Mouse (Mus musculus) lung, embryonic 14.5 days (tissue): ENCODE data around the gene Nav3. TPM values are rescaled to one million over a fixed set of nuclear protein-coding genes. Genes with fewer than 3 reads are reported as not detected.
A peak's percentile ranks its signal among the peaks of the same experiment; 100 is the strongest.

Experiments
- ATAC-seq: fragments of 200-750 bp; cut with Nextera tagmentation; 2 replicates; pipeline ENCODE4 v1.8.0; 2017; ENCODE audit warnings: mild to moderate bottlenecking, moderate TSS enrichment, moderate library complexity; ENCODE audit not compliant: insufficient read depth
- DNase-seq: peaks from one replicate; pipeline ENCODE4 v3.0.0-alpha.2; 2015
- H3K27ac ChIP-seq: fragments of 300-500 bp; sonication (generic); 2 replicates; pipeline ENCODE4 v1.5.1; 2014; ENCODE audit warnings: low read depth, mild to moderate bottlenecking, moderate library complexity
- H3K27me3 ChIP-seq: fragments of 300-500 bp; sonication (generic); 2 replicates; pipeline ENCODE4 v1.6.1; 2014; ENCODE audit warnings: low read length, control low read depth; ENCODE audit not compliant: insufficient read depth
- H3K36me3 ChIP-seq: fragments of 300-500 bp; sonication (generic); 2 replicates; pipeline ENCODE4 v1.6.1; 2014; ENCODE audit warnings: control low read depth; ENCODE audit not compliant: insufficient read depth
- H3K4me1 ChIP-seq: fragments of 300-500 bp; sonication (generic); 2 replicates; pipeline ENCODE4 v1.6.1; 2014; ENCODE audit warnings: antibody characterized with exemption, control low read depth; ENCODE audit not compliant: insufficient read depth
- H3K4me2 ChIP-seq: fragments of 300-500 bp; sonication (generic); 2 replicates; pipeline ENCODE4 v1.6.1; 2014; ENCODE audit warnings: mild to moderate bottlenecking
- H3K4me3 ChIP-seq: fragments of 300-500 bp; sonication (generic); 2 replicates; pipeline ENCODE4 v1.5.1; 2014; ENCODE audit warnings: low read depth, low read length
- H3K9ac ChIP-seq: fragments of 300-500 bp; sonication (generic); 2 replicates; pipeline ENCODE4 v1.6.1; 2014
- H3K9me3 ChIP-seq: fragments of 300-500 bp; sonication (generic); 2 replicates; pipeline ENCODE4 v1.6.1; 2016; ENCODE audit warnings: low read depth, low read length, control low read depth
- CTCF ChIP-seq: IDR thresholded peaks from 2 replicates; pipeline ENCODE4 v1.5.1; 2016; ENCODE audit warnings: antibody characterized with exemption, low read depth
- WGBS: fragments of 180-500 bp; shearing (Covaris S2); extraction: QIAGEN DNeasy Blood & Tissue Kit; methylation state at CpG from one replicate; pipeline ENCODE4 v1.1.7; 2014; 5-methylcytosine and 5-hydroxymethylcytosine counted together
- polyA plus RNA-seq: library from polyadenylated mRNA; unstranded; fragments of >200 nt; fragmentation: Nextera tagmentation; extraction: Ambion mirVana; gene quantifications from 2 replicates; pipeline ENCODE4 v1.2.1, GENCODE M21; 2014

Nav3 gene
- polyA plus RNA-seq, 1 experiment from 2014 or later = 3.7 TPM

- Histone ChIP-seq H3K36me3 (no peaks in the 10 kb centered on the region), H3K4me3 (no peak overlapping the region), H3K9me3 (no peaks in the 10 kb centered on the region), H3K4me2 (no peak overlapping the region), H3K4me1 (no peaks in the 10 kb centered on the region), H3K9ac (no peak overlapping the region), H3K27me3 (no peaks in the 10 kb centered on the region), H3K27ac (no peak overlapping the region)
- 70% methylated on average over 4 of the region's 4 CpGs for WGBS
- TF ChIP-seq CTCF = no peak
- ATAC-seq = no peak
- no peak for DNase-seq
These were observed 481.8 kb downstream of the Nav3 start for GRCm38 (mm10) chr10:109974177-109974576.

GRCm38 (mm10) chr10:109973483-109973882, 482.5 kb downstream of the Nav3 start:
- no peak overlapping the region for H3K9ac ChIP-seq
- H3K36me3 ChIP-seq = no peaks in the 10 kb centered on the region
- no peaks in the 10 kb centered on the region for H3K4me1 ChIP-seq
- H3K27ac ChIP-seq = no peak overlapping the region
- ATAC-seq = no peak
- TF ChIP-seq CTCF = no peak
- no peak for DNase-seq
- H3K4me2 ChIP-seq = no peak overlapping the region
- no peaks in the 10 kb centered on the region for H3K9me3 ChIP-seq
- 48% methylated on average over 3 of the region's 3 CpGs for WGBS
- H3K27me3 ChIP-seq = no peaks in the 10 kb centered on the region
- H3K4me3 ChIP-seq = no peak overlapping the region

- no peak overlapping the region for H3K9ac ChIP-seq
- H3K4me3 ChIP-seq = no peak overlapping the region
- H3K4me2 ChIP-seq = no peak overlapping the region
- peak; percentile 18 for DNase-seq
- no peak overlapping the region for H3K27ac ChIP-seq
- no peaks in the 10 kb centered on the region for H3K27me3 ChIP-seq
- no peaks in the 10 kb centered on the region for H3K9me3 ChIP-seq
- WGBS = 56% methylated on average over 3 of the region's 3 CpGs
- no peaks in the 10 kb centered on the region for H3K36me3 ChIP-seq
- TF ChIP-seq CTCF = no peak
- H3K4me1 ChIP-seq = no peaks in the 10 kb centered on the region
- peak; percentile 47; the same call in 1 of the 2 replicates for ATAC-seq
These were observed 505.7 kb downstream of the Nav3 start for GRCm38 (mm10) chr10:109950296-109950695.

GRCm38 (mm10) chr10:109929319-109929622, 526.7 kb downstream of the Nav3 start:
- DNase-seq = no peak
- H3K4me2 ChIP-seq = no peak overlapping the region
- H3K27me3 ChIP-seq = no peaks in the 10 kb centered on the region
- no peak overlapping the region for H3K4me3 ChIP-seq
- no peak overlapping the region for H3K9ac ChIP-seq
- no peak for TF ChIP-seq CTCF
- H3K4me1 ChIP-seq = no peaks in the 10 kb centered on the region
- ATAC-seq = no peak
- H3K27ac ChIP-seq = no peak overlapping the region
- H3K9me3 ChIP-seq = no peaks in the 10 kb centered on the region
- H3K36me3 ChIP-seq = no peaks in the 10 kb centered on the region
- 81% methylated on average over 5 of the region's 5 CpGs for WGBS

GRCm38 (mm10) chr10:109928547-109929318, 527.3 kb downstream of the Nav3 start:
- Histone ChIP-seq H3K36me3 (no peaks in the 10 kb centered on the region), H3K9ac (no peak overlapping the region), H3K4me3 (no peak overlapping the region), H3K27me3 (no peaks in the 10 kb centered on the region), H3K4me2 (no peak overlapping the region), H3K27ac (no peak overlapping the region), H3K4me1 (no peaks in the 10 kb centered on the region), H3K9me3 (no peaks in the 10 kb centered on the region)
- ATAC-seq (no peak), DNase-seq (no peak)
- 65% methylated on average over 8 of the region's 8 CpGs for WGBS
- no peak for TF ChIP-seq CTCF

- no peaks in the 10 kb centered on the region for H3K36me3 ChIP-seq
- WGBS = 77% methylated on average over 3 of the region's 3 CpGs
- ATAC-seq (no peak), DNase-seq (no peak)
- no peak overlapping the region for H3K4me2 ChIP-seq
- no peak overlapping the region for H3K9ac ChIP-seq
- no peaks in the 10 kb centered on the region for H3K9me3 ChIP-seq
- TF ChIP-seq CTCF = no peak
- H3K27ac ChIP-seq = no peak overlapping the region
- no peaks in the 10 kb centered on the region for H3K4me1 ChIP-seq
- no peak overlapping the region for H3K4me3 ChIP-seq
- no peaks in the 10 kb centered on the region for H3K27me3 ChIP-seq
These were observed 529.9 kb downstream of the Nav3 start for GRCm38 (mm10) chr10:109926149-109926548.

- 65% methylated on average over 2 of the region's 2 CpGs for WGBS
- no peak overlapping the region for H3K4me3 ChIP-seq
- no peaks in the 10 kb centered on the region for H3K36me3 ChIP-seq
- TF ChIP-seq CTCF = no peak
- DNase-seq = no peak
- H3K27ac ChIP-seq = no peak overlapping the region
- no peak overlapping the region for H3K4me2 ChIP-seq
- H3K4me1 ChIP-seq = no peaks in the 10 kb centered on the region
- no peaks in the 10 kb centered on the region for H3K9me3 ChIP-seq
- no peak for ATAC-seq
- H3K27me3 ChIP-seq = no peaks in the 10 kb centered on the region
- H3K9ac ChIP-seq = no peak overlapping the region
These were observed 531.9 kb downstream of the Nav3 start for GRCm38 (mm10) chr10:109924136-109924535.

- Histone ChIP-seq H3K9me3 (no peaks in the 10 kb centered on the region), H3K27ac (no peak overlapping the region), H3K36me3 (no peaks in the 10 kb centered on the region), H3K4me2 (peak overlapping the region; percentile 56), H3K4me3 (peak overlapping the region; percentile 17; the same call in 1 of the 2 replicates), H3K4me1 (no peaks in the 10 kb centered on the region), H3K27me3 (no peaks in the 10 kb centered on the region), H3K9ac (no peak overlapping the region; the same call in 1 of the 2 replicates)
- WGBS = 33% methylated on average over 11 of the region's 11 CpGs
- DNase-seq (peak; percentile 39), ATAC-seq (peak; percentile 62)
- TF ChIP-seq CTCF = no peak
These were observed 534.6 kb downstream of the Nav3 start for GRCm38 (mm10) chr10:109921368-109921767.
